8 mouse cellular contexts compared by ENCODE assay signal in the genomic region with DNA sequence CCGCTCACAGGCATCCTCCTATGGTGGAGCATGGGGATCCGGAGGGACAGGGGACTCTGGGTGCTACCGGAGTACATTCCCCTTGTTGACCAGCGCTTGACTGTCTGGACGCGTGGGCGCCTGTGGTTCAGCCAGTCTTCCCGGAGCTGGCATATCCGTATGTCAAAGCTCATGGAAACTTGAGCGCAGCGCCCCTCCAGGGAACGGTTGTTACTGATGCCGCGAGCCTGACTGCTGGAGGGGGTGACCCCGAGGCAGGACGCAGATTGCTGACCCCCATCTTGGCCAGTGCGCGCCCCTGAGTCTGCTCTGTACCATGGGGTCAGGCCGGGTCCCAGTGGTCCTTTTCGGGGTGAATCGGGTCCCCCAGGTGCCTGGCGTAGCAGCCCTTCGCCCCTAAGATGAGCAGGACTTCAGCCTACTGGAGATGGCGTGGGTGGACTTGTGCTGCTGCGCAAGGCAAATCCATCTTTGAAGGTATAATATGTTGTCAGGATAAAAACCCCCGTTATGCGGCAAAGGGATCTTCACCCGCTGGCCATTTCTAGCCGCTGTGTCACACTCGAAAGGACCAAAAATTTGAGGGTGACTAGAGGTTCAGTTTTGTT. TPM values are rescaled to one million over a fixed set of nuclear protein-coding genes. Genes with fewer than 3 reads are reported as not detected.
DNase-seq lines count a peak whose midpoint lies in the region; ATAC-seq and TF ChIP-seq lines count a peak whose summit lies in the region.

No protein-coding gene starts in this region.

- DNase-seq in cerebellum, adult 2 months: peak; percentile 68 to 78
- DNase-seq in cerebellum, adult 9-11 months: no peak
- DNase-seq in CD4-positive helper T cell, adult 2 months (ENCODE audit: low read depth, low spot score): peak; percentile 81
- peak; percentile 84 for DNase-seq in embryonic facial prominence, embryonic 10.5 days (ENCODE audit: low spot score)
- DNase-seq in heart, postnatal 25 days (ENCODE audit: low spot score): peak; percentile 55
- DNase-seq in thymus, postnatal 25 days: peak; percentile 73

- no peaks in the 10 kb centered on the region for H3K9me3 ChIP-seq in embryonic facial prominence, embryonic 10.5 days
- H3K9me3 ChIP-seq in liver, embryonic 12.5 days (replicated peaks): no peaks in the 10 kb centered on the region

- no peaks in the 10 kb centered on the region for H3K36me3 ChIP-seq in embryonic facial prominence, embryonic 10.5 days (replicated peaks)
- H3K36me3 ChIP-seq in liver, embryonic 12.5 days: peaks cover 19% of the 10 kb centered on the region

- H3K27ac ChIP-seq in cerebellum, adult 2 months (ENCODE audit: insufficient read depth, low read length): peak overlapping the region; percentile 76
- H3K27ac ChIP-seq in embryonic facial prominence, embryonic 10.5 days (replicated peaks): peak overlapping the region; percentile 92
- H3K27ac ChIP-seq in liver, embryonic 12.5 days: peak overlapping the region; percentile 94

- TF ChIP-seq POLR2A in cerebellum, adult 2 months (IDR thresholded peaks at IDR 0.05; ENCODE audit: borderline replicate concordance, insufficient read depth, low read length): no peak

- H3K4me2 ChIP-seq in liver, embryonic 12.5 days: peak overlapping the region; percentile 86

- H3K9ac ChIP-seq in liver, embryonic 12.5 days: peak overlapping the region; percentile 93

- TF ChIP-seq CTCF in cerebellum, adult 2 months (IDR thresholded peaks at IDR 0.05; ENCODE audit: borderline replicate concordance, insufficient read depth, low read depth, low read length): peak; percentile 33; the same call in 1 of the 2 replicates

- H3K4me3 ChIP-seq in cerebellum, adult 2 months (replicated peaks; ENCODE audit: insufficient read depth, low read depth, low read length): peak overlapping the region; percentile 64
- peak overlapping the region; percentile 83 for H3K4me3 ChIP-seq in embryonic facial prominence, embryonic 10.5 days
- H3K4me3 ChIP-seq in liver, embryonic 12.5 days: peak overlapping the region; percentile 96

- under 1% methylated on average over 30 of the region's 30 CpGs for WGBS in cerebellum, adult 2 months
- WGBS in embryonic facial prominence, embryonic 10.5 days: under 1% methylated on average over 30 of the region's 30 CpGs
- under 1% methylated on average over 30 of the region's 30 CpGs for whole genome bisulfite sequencing in liver, embryonic 12.5 days (ENCODE audit: insufficient replicate concordance)

- H3K4me1 ChIP-seq in cerebellum, adult 2 months (ENCODE audit: control insufficient read depth, insufficient read depth, low read length): peaks cover 2% of the 10 kb centered on the region; the same call in 1 of the 2 replicates
- H3K4me1 ChIP-seq in embryonic facial prominence, embryonic 10.5 days: peaks cover 28% of the 10 kb centered on the region
- H3K4me1 ChIP-seq in liver, embryonic 12.5 days: peaks cover 57% of the 10 kb centered on the region

- no peaks in the 10 kb centered on the region for H3K27me3 ChIP-seq in cerebellum, adult 2 months (ENCODE audit: control insufficient read depth, insufficient read depth, low read length)
- no peaks in the 10 kb centered on the region for H3K27me3 ChIP-seq in embryonic facial prominence, embryonic 10.5 days (replicated peaks; ENCODE audit: low read depth, poor library complexity, severe bottlenecking)
- no peaks in the 10 kb centered on the region for H3K27me3 ChIP-seq in liver, embryonic 12.5 days (replicated peaks)

- peak; percentile 0; the same call in 1 of the 2 replicates for ATAC-seq in liver, embryonic 12.5 days
- ATAC-seq in monocyte, adult 5-6 weeks (replicated peaks; ENCODE audit: insufficient number of reproducible peaks, low FRiP score, low TSS enrichment, poor library complexity, severe bottlenecking): peak; percentile 14

- intact Hi-C loops in heart, postnatal 25 days (cut with DNase I): no loop called here

RNA-seq across cellular contexts. Expression of a gene that starts 0.5 kb away (rescaled TPM):
- polyA plus RNA-seq in cerebellum, adult 2 months (2012; rRNA removed): 59.1 and 61.6 TPM in 2 replicates
- polyA plus RNA-seq in embryonic facial prominence, embryonic 10.5 days (2016; fragmentation: Nextera tagmentation; extraction: Ambion mirVana): 48.5 and 55.7 TPM in 2 replicates
- 100 to 1,000 TPM; 221 to 226 TPM for total RNA-seq in heart, postnatal 25 days (2021)
- polyA plus RNA-seq in liver, embryonic 12.5 days (2016; fragmentation: Nextera tagmentation; extraction: Ambion mirVana): 85.3 and 95.9 TPM in 2 replicates
- total RNA-seq in monocyte, adult 5-6 weeks (2017): 78.3 to 109 TPM (median 102 TPM) in 3 replicates

RNA-seq across cellular contexts. Expression of a gene that starts 14.4 kb away (rescaled TPM):
- polyA plus RNA-seq in cerebellum, adult 2 months (2012; rRNA removed): 48.3 and 50.3 TPM in 2 replicates
- 98.3 and 103 TPM in 2 replicates for polyA plus RNA-seq in embryonic facial prominence, embryonic 10.5 days (2016; fragmentation: Nextera tagmentation; extraction: Ambion mirVana)
- total RNA-seq in heart, postnatal 25 days (2021): 10 to 100 TPM; 63.9 to 68.9 TPM
- polyA plus RNA-seq in liver, embryonic 12.5 days (2016; fragmentation: Nextera tagmentation; extraction: Ambion mirVana): 60.1 and 65.7 TPM in 2 replicates
- 178 to 275 TPM (median 193 TPM) in 3 replicates for total RNA-seq in monocyte, adult 5-6 weeks (2017)

RNA-seq across cellular contexts. Expression of a gene that starts 38.0 kb away (rescaled TPM):
- polyA plus RNA-seq in cerebellum, adult 2 months (2012; rRNA removed): 18.1 and 18.4 TPM in 2 replicates
- polyA plus RNA-seq in embryonic facial prominence, embryonic 10.5 days (2016; fragmentation: Nextera tagmentation; extraction: Ambion mirVana): 24.9 and 26.0 TPM in 2 replicates
- total RNA-seq in heart, postnatal 25 days (2021): 1 to 10 TPM; 7.9 to 9.4 TPM
- 9.4 and 11.5 TPM in 2 replicates for polyA plus RNA-seq in liver, embryonic 12.5 days (2016; fragmentation: Nextera tagmentation; extraction: Ambion mirVana)
- 47.8 to 86.1 TPM (median 71.4 TPM) in 3 replicates for total RNA-seq in monocyte, adult 5-6 weeks (2017)

RNA-seq across cellular contexts. Expression of a gene that starts 42.7 kb away (rescaled TPM):
- 12.3 and 13.1 TPM in 2 replicates for polyA plus RNA-seq in cerebellum, adult 2 months (2012; rRNA removed)
- 28.3 and 28.8 TPM in 2 replicates for polyA plus RNA-seq in embryonic facial prominence, embryonic 10.5 days (2016; fragmentation: Nextera tagmentation; extraction: Ambion mirVana)
- total RNA-seq in heart, postnatal 25 days (2021): 10 to 100 TPM; 10.0 to 12.7 TPM
- polyA plus RNA-seq in liver, embryonic 12.5 days (2016; fragmentation: Nextera tagmentation; extraction: Ambion mirVana): 17.8 and 18.3 TPM in 2 replicates
- total RNA-seq in monocyte, adult 5-6 weeks (2017): 7.4 to 12.5 TPM (median 9.8 TPM) in 3 replicates
